Mouse (Mus musculus): ENCODE measurements around the gene Metap1.
A peak's percentile ranks its signal among the peaks of the same experiment; 100 is the strongest.

Metap1 gene

GRCm38 (mm10) chr3:138452169-138452568 is 37.1 kb downstream of the Metap1 start:
- no peak for DNase-seq (ENCODE audit: low spot score)

GRCm38 (mm10) chr3:138448077-138448860 is 41.0 kb downstream of the Metap1 start:
- no peak for DNase-seq (ENCODE audit: low spot score)

- no peak for DNase-seq (ENCODE audit: low spot score)
Measured at GRCm38 (mm10) chr3:138443465-138443771, 45.9 kb downstream of the Metap1 start.

- peak; percentile 96 for DNase-seq (ENCODE audit: low spot score)
Measured at GRCm38 (mm10) chr3:138442612-138443464, 46.5 kb downstream of the Metap1 start, which contains the start of gene Adh5. Gene Adh5, plus strand, starts transcription at chr3:138443093.

- DNase-seq (ENCODE audit: low spot score), result no peak
Measured at GRCm38 (mm10) chr3:138442203-138442602, 47.1 kb downstream of the Metap1 start.

GRCm38 (mm10) chr3:138438716-138439115 is 50.6 kb downstream of the Metap1 start:
- no peak for DNase-seq (ENCODE audit: low spot score)

GRCm38 (mm10) chr3:138431835-138432234 is 57.5 kb downstream of the Metap1 start:
- no peak for DNase-seq (ENCODE audit: low spot score)

GRCm38 (mm10) chr3:138430360-138430976 is 58.8 kb downstream of the Metap1 start:
- DNase-seq (ENCODE audit: low spot score), result no peak

GRCm38 (mm10) chr3:138424247-138424646 is 65.1 kb downstream of the Metap1 start:
- DNase-seq (ENCODE audit: low spot score), result no peak

- DNase-seq (ENCODE audit: low spot score), result no peak
Measured at GRCm38 (mm10) chr3:138423664-138424063, 65.7 kb downstream of the Metap1 start.

- DNase-seq (ENCODE audit: low spot score), result no peak
Measured at GRCm38 (mm10) chr3:138420385-138420784, 68.9 kb downstream of the Metap1 start.

GRCm38 (mm10) chr3:138419369-138419768 is 69.9 kb downstream of the Metap1 start:
- DNase-seq (ENCODE audit: low spot score), result no peak

- DNase-seq (ENCODE audit: low spot score), result peak; percentile 30
Measured at GRCm38 (mm10) chr3:138415121-138415690, 74.1 kb downstream of the Metap1 start, which contains the start of gene Adh4. Gene Adh4, plus strand, starts transcription at chr3:138415466.

- no peak for DNase-seq (ENCODE audit: low spot score)
Measured at GRCm38 (mm10) chr3:138410211-138410610, 79.1 kb downstream of the Metap1 start.

- no peak for DNase-seq (ENCODE audit: low spot score)
Measured at GRCm38 (mm10) chr3:138409585-138409984, 79.7 kb downstream of the Metap1 start.

All from yolk sac, embryonic 10.5 days (tissue).